Mouse (Mus musculus) ES-CJ7 (cell line): ENCODE measurements around the gene Kif7.

Source experiments
- DNase-seq: peaks from one replicate; pipeline ENCODE4 v3.0.0; 2011; ENCODE audit warnings: low read depth, low spot score

The Kif7 gene

GRCm38 (mm10) chr7:79727091-79727490, 11.6 kb upstream of the Kif7 start:
- peak; percentile 81 for DNase-seq

DNA sequence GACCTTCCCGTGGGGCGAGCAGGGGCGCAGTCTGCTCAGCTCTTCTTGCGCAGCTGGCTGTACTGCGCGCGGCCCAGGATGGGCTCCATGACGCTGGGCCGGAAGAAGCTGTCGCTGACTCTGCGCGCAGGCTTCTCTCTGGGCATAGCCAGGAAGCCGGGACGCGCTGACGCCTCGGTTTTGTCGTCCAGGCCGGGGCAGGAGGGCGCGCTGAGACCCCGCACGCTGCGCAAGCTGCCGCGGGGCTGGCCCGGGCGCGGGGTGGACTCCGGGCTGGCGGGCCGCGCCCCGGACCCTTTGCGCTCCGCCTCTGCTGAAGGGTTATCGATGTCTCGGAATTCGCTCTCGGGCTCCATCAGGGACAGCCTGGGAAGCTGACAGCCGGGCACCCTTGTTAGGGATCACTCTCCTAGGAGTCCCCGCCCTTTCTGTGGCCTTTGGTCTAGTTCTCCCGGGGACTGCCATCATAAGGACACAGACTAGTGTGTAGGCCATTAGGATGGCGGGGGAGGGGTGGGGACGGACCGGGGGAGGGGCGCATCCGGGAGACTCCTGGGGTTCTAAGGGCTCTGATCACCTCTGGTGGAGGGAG, 6.0 kb upstream of the Kif7 start:
- DNase-seq = peak; percentile 46

DNA sequence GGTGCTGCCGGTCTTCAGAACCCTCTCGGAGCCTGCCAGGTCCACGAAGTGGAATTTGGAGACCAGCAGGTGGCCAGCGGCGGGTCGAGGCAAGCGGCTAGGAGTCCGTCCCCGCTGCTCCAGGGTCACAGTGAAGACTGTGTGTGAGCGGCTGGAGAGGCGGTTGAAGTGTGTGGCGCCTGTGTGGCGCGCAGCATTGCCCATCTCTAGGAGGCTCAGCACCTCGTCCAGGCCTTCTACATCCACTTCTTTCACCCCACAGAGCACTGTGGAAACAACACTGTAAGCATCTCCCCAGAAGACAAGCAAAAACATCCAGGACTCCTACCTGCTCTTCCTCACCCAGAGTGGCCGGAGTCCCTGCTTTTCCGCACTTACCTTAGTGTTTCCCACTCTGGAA, 4.7 kb downstream of the Kif7 start:
- no peak for DNase-seq

- DNase-seq = peak; percentile 79
Measured at GRCm38 (mm10) chr7:79710130-79710607, 5.4 kb downstream of the Kif7 start.

GRCm38 (mm10) chr7:79705210-79705609, 10.3 kb downstream of the Kif7 start:
- no peak for DNase-seq

DNA sequence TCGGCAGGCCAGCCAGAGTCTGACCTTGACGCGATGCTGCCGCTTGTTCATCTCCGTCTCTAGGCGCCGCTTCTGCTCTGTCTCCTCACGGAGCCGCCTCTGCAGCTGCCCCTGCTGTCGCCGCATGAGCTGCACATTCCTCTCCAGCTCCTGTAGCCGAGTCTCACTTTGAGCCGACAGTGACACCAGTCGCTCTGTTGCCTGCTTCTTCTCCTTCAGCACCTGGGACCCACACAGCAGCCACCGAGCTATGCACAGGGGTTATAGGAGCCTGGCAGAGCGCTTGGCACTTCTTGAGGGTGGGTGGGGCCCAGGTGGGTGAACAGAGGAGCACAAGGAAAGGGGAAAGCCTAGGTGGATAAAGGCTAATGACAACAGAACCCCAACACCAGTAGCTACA, 12.8 kb downstream of the Kif7 start:
- no peak for DNase-seq

DNA sequence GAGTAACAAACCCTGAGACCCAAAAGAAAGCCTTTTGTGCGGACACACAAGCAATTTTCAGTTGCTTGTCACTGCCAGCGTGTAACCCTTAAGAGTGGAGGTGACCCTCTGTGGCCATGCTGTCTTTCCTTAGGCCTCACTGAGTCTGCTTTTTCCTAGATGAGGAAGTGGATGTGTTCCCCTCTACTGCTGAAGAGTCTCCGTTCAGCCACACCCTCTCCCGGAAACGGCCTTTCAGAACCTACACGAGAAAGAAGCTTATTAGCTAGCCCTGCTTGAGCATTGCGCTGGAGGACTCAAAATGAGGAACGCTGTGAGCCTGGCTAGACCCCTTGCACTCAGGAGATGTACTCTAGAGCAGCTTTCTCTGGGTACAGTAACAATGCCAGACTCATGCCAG, 19.0 kb downstream of the Kif7 start:
- DNase-seq = no peak

- peak; percentile 61 for DNase-seq
Measured at GRCm38 (mm10) chr7:79680231-79680630, 35.3 kb downstream of the Kif7 start.

DNA sequence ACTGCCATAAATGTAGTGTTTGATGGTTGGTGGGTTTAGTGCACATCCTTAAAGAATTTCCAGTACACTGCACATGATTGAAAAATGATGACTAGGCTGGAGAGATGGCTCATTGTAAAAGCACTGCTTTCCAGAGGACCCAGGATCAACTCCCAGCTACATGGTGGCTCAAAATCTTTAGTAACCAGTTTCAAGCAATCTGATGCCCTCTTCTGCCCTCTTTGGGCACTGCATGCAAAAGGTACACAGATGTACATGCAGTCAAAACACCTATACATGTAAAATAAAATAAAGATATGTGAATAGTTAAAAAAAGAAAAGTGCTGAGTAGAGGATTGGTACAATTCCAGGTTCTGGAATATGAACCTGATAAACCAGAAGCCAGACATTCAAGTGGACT, 36.3 kb downstream of the Kif7 start:
- DNase-seq = no peak

GRCm38 (mm10) chr7:79670900-79671604, 44.5 kb downstream of the Kif7 start:
- no peak for DNase-seq

GRCm38 (mm10) chr7:79666690-79667089, 48.8 kb downstream of the Kif7 start:
- DNase-seq = peak; percentile 31

GRCm38 (mm10) chr7:79661253-79661890, 54.1 kb downstream of the Kif7 start:
- DNase-seq = peak; percentile 85

GRCm38 (mm10) chr7:79660291-79661150, 55.0 kb downstream of the Kif7 start:
- no peak for DNase-seq

DNA sequence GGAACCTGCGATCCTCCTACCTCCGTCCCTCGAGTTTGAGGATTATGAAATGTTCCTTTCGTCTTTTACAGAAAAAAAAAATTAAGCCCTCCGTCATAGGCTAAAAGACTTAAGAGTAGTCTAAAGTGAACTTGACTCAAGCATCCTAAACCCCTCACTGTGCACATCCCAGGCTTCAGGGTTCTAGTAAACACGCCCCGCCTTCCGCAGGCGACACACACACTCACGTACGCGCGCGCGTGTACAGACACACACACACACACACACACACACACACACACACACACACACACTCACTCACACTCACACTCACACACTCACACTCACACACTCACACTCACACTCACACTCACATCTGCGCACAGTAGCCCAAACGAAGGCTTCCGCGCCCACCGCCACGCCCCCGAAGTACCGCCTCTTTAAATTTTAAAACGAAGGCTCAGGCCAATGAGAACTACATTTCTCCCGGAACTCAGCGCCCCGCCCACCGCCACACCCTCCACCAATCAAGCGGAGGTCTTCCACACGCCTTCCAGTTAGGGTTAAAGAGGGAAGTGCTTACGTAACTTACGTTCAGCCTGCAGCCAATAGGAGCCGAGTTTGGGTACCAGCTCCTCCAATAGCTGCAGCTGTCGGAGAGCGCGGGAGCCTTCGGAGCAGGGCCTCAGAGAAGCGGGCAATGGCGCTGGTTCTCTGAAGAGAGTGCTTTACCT, 55.8 kb downstream of the Kif7 start, which contains the start of gene Ticrr:
Gene Ticrr, plus strand, starts transcription at position 619 of the 713 bp plus-strand sequence.
- DNase-seq = peak; percentile 99

GRCm38 (mm10) chr7:79654586-79654985, 60.9 kb downstream of the Kif7 start:
- peak; percentile 95 for DNase-seq

GRCm38 (mm10) chr7:79654185-79654584, 61.3 kb downstream of the Kif7 start:
- peak; percentile 92 for DNase-seq

DNA sequence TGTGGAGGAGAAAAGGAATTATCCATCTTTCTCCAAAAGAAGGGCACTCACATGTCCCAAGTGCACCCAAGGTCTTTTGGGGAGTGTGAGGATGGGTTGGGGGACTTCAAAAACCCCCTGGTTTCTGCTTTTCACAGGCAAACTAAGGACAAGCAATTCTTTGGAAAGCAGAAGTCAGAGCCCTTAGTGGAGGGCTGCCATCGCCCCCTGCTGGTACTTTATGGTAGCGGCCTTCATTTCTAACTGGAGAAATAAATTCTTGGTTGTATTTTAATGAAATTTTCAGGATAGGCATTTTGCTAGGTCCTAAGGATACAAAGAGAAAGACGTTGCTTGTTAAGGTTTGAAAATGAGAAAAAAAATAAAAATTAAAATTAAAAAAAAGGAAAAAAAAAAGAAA, 66.5 kb downstream of the Kif7 start:
- DNase-seq = peak; percentile 52
